Mouse (Mus musculus) forebrain, embryonic 14.5 days (tissue): ENCODE measurements around the gene Oas1a. TPM values are rescaled to one million over a fixed set of nuclear protein-coding genes. Genes with fewer than 3 reads are reported as not detected.

Source experiments
- ATAC-seq: fragments of 200-750 bp; cut with Nextera tagmentation; 2 replicates; pipeline ENCODE4 v1.8.0; 2017; ENCODE audit warnings: mild to moderate bottlenecking, moderate library complexity
- DNase-seq: peaks from one replicate; pipeline ENCODE4 v3.0.0-alpha.2; 2015; ENCODE audit warnings: low spot score
- H3K27ac ChIP-seq: fragments of 300-500 bp; sonication (generic); 2 replicates; pipeline ENCODE4 v1.5.1; 2014; ENCODE audit warnings: low read depth, mild to moderate bottlenecking, control low read depth, low read length, moderate library complexity
- H3K27me3 ChIP-seq: fragments of 300-500 bp; sonication (generic); replicated peaks from 2 replicates; pipeline ENCODE4 v1.6.1; 2014; ENCODE audit warnings: low read length, control low read depth, mixed read lengths; ENCODE audit not compliant: control insufficient read depth, insufficient read depth
- H3K36me3 ChIP-seq: fragments of 300-500 bp; sonication (generic); 2 replicates; pipeline ENCODE4 v1.6.1; 2014; ENCODE audit warnings: low read length, control low read depth; ENCODE audit not compliant: control insufficient read depth, insufficient read depth
- H3K4me1 ChIP-seq: fragments of 300-500 bp; sonication (generic); 2 replicates; pipeline ENCODE4 v1.6.1; 2014; ENCODE audit warnings: antibody characterized with exemption, low read length, control low read depth; ENCODE audit not compliant: control insufficient read depth, insufficient read depth
- H3K4me2 ChIP-seq: fragments of 300-500 bp; sonication (generic); 2 replicates; pipeline ENCODE4 v1.6.1; 2014; ENCODE audit warnings: mild to moderate bottlenecking, control low read depth, low read length
- H3K4me3 ChIP-seq: fragments of 300-500 bp; sonication (generic); 2 replicates; pipeline ENCODE4 v1.5.1; 2014; ENCODE audit warnings: low read depth, low read length, control low read depth
- H3K9ac ChIP-seq: fragments of 300-500 bp; sonication (generic); 2 replicates; pipeline ENCODE4 v1.6.1; 2014; ENCODE audit warnings: mild to moderate bottlenecking, low read length, control low read depth, moderate library complexity
- H3K9me3 ChIP-seq: fragments of 300-500 bp; sonication (generic); replicated peaks from 2 replicates; pipeline ENCODE4 v1.6.1; 2016; ENCODE audit warnings: low read length, control low read depth, mixed read lengths; ENCODE audit not compliant: control insufficient read depth
- WGBS: fragments of 180-500 bp; shearing (Covaris S2); extraction: QIAGEN DNeasy Blood & Tissue Kit; methylation state at CpG from one replicate; pipeline ENCODE4 v1.1.7; 2014; 5-methylcytosine and 5-hydroxymethylcytosine counted together
- microRNA-seq: library from miRNA; unstranded; fragments of <30 nt; microRNA quantifications from one replicate; pipeline ENCODE4, GENCODE M21; 2016
- polyA plus RNA-seq: library from polyadenylated mRNA; unstranded; fragments of >200 nt; fragmentation: Nextera tagmentation; extraction: Ambion mirVana; gene quantifications from 2 replicates; pipeline ENCODE4 v1.2.1, GENCODE M21; 2014

Gene Oas1a
- polyA plus RNA-seq, 1 experiment from 2014 or later = 0.80 TPM

- no peak overlapping the region for H3K4me2 ChIP-seq
- H3K36me3 ChIP-seq = no peaks in the 10 kb centered on the region
- no peak for ATAC-seq
- no peaks in the 10 kb centered on the region for H3K27me3 ChIP-seq
- H3K9me3 ChIP-seq = no peaks in the 10 kb centered on the region
- no peaks in the 10 kb centered on the region for H3K4me1 ChIP-seq
- H3K27ac ChIP-seq = no peak overlapping the region
- WGBS = 79% methylated on average over 7 of the region's 7 CpGs
- no peak overlapping the region for H3K4me3 ChIP-seq
- H3K9ac ChIP-seq = no peak overlapping the region
- DNase-seq = no peak
Observed at GRCm38 (mm10) chr5:120869436-120870015, 37.8 kb downstream of the Oas1a start.

DNA sequence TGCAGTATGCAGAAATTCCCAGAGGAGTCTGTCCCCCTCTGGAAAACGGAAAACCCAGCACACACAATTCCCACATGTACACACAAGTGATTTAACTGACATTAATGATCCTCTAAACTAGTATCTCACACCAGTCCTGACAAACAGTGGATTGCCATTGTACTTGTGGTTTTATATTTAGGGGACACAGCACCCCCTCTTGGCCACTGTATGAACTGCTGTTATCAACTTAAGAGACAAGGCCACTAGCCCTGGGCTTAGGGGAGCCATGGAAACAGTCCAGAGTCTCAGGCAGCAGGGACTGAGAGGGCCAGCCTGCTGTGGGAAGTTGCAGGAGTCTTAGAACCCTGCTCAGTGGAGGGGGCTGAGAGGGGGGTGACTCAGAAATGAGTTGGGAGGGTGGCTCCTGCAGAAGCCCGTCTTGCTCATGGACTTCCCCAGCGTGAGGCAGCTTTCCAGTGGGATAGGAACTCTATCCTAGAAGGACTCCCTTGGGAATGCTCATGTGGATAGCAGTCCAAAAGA, 41.9 kb downstream of the Oas1a start:
- no peaks in the 10 kb centered on the region for H3K36me3 ChIP-seq
- ATAC-seq = no peak
- H3K4me1 ChIP-seq = no peaks in the 10 kb centered on the region
- no peak overlapping the region for H3K4me3 ChIP-seq
- WGBS = 79% methylated on average over 3 of the region's 3 CpGs
- no peak overlapping the region for H3K27ac ChIP-seq
- no peak overlapping the region for H3K4me2 ChIP-seq
- DNase-seq = peak; percentile 22
- no peaks in the 10 kb centered on the region for H3K27me3 ChIP-seq
- no peak overlapping the region for H3K9ac ChIP-seq
- no peaks in the 10 kb centered on the region for H3K9me3 ChIP-seq

- DNase-seq = no peak
- Histone ChIP-seq H3K27ac (no peak within 1 kb of the TSS), H3K36me3 (no peaks in the 10 kb centered on the region), H3K9me3 (no peaks in the 10 kb centered on the region), H3K9ac (no peak within 1 kb of the TSS), H3K4me2 (no peak within 1 kb of the TSS), H3K4me1 (no peaks in the 10 kb centered on the region), H3K27me3 (no peaks in the 10 kb centered on the region), H3K4me3 (no peak within 1 kb of the TSS)
- ATAC-seq = no peak
- 48% methylated on average over 4 of the region's 4 CpGs for WGBS
Observed at GRCm38 (mm10) chr5:120861121-120861520, 46.2 kb downstream of the Oas1a start, which contains the start of gene Oas1h. Oas1h (plus strand) TSS chr5:120861421.

DNA sequence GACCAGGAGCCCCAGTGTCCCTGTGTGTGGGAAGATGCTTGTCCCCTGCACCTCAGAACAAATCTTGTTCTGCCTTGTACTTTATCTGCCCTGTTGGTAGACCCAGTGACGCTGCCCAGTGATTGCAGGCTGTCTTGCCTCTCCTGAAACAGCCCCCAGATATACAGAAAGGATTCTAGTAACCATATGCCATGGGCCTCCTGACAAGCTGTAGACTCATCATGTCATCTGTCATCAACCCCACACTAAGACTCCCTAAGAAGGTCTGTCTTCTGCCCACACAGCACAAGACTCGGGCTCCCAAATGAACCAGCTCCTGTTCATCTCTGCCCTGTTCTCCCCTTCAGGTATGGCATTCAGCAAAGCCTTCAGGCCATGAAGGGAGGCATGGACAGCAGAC, 48.1 kb downstream of the Oas1a start:
- H3K4me1 ChIP-seq = no peaks in the 10 kb centered on the region
- H3K9me3 ChIP-seq = peaks cover 5% of the 10 kb centered on the region; the same call in 1 of the 2 replicates
- DNase-seq = no peak
- no peaks in the 10 kb centered on the region for H3K27me3 ChIP-seq
- no peaks in the 10 kb centered on the region for H3K36me3 ChIP-seq
- no peak overlapping the region for H3K4me2 ChIP-seq
- H3K9ac ChIP-seq = no peak overlapping the region
- ATAC-seq = no peak
- no peak overlapping the region for H3K4me3 ChIP-seq
- H3K27ac ChIP-seq = no peak overlapping the region
- whole genome bisulfite sequencing = 79% methylated on average over 2 of the region's 2 CpGs

GRCm38 (mm10) chr5:120849601-120850136, 57.7 kb downstream of the Oas1a start:
- H3K9me3 ChIP-seq = peaks cover 6% of the 10 kb centered on the region; the same call in 1 of the 2 replicates
- H3K27me3 ChIP-seq = no peaks in the 10 kb centered on the region
- no peak for ATAC-seq
- no peak overlapping the region for H3K4me3 ChIP-seq
- no peak overlapping the region for H3K4me2 ChIP-seq
- no peak overlapping the region for H3K27ac ChIP-seq
- H3K4me1 ChIP-seq = no peaks in the 10 kb centered on the region
- no peak overlapping the region for H3K9ac ChIP-seq
- H3K36me3 ChIP-seq = no peaks in the 10 kb centered on the region
- peak; percentile 62 for DNase-seq
- 62% methylated on average over 3 of the region's 3 CpGs for WGBS

DNA sequence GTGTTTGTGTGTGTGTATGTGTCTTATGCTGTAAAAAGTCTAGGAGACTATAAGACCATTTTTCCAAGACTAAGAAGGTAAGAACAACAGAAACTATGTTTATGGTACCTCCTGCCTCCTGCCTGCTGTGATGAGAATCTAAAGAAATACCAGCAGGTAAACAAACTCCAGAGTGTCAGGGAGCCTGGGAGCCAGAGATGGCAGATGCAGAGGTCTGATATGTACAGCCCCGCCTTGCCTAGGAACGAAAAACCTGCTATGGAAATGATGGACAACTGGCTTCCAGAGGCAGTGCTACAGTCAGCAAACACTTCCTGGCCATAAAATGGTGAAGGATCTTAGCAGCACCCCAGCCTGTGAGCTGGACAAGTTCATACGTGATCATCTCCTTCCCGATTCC, 60.3 kb downstream of the Oas1a start, which contains the start of gene Oas1f:
Gene Oas1f, plus strand, starts transcription at position 301 of the 400 bp plus-strand sequence.
- Histone ChIP-seq H3K4me2 (no peak within 1 kb of the TSS), H3K36me3 (no peaks in the 10 kb centered on the region), H3K27ac (no peak within 1 kb of the TSS), H3K9me3 (no peaks in the 10 kb centered on the region), H3K4me3 (no peak within 1 kb of the TSS), H3K4me1 (no peaks in the 10 kb centered on the region), H3K27me3 (no peaks in the 10 kb centered on the region), H3K9ac (no peak within 1 kb of the TSS)
- ATAC-seq = no peak
- DNase-seq = no peak
- 79% methylated on average over 4 of the region's 4 CpGs for WGBS

Small RNA genes lying within 50 kb of the gene (microRNA-seq; reads per million reads assigned to microRNA genes)
- gene Gm22907 = not detected

Other genes starting within 250 kb of the Oas1a start
- gene Dtx1, start 195.6 kb downstream of the Oas1a start, polyA plus RNA-seq = 27.5 and 35.5 TPM in 2 replicates
- gene Oas2, start 157.7 kb downstream of the Oas1a start, polyA plus RNA-seq = 0.11 and 0.42 TPM in 2 replicates
- gene Oas3, start 129.9 kb downstream of the Oas1a start, polyA plus RNA-seq = 0.19 and 0.27 TPM in 2 replicates
- 0.13 TPM in 1 of 2 replicates, not detected in the other for gene Oas1e, start 112.0 kb downstream of the Oas1a start, polyA plus RNA-seq
- gene Oas1c, start 95.0 kb downstream of the Oas1a start, polyA plus RNA-seq = 0.38 and 0.45 TPM in 2 replicates
- gene Oas1f, start 60.2 kb downstream of the Oas1a start, polyA plus RNA-seq = not detected in 2 replicates
- gene Oas1h, start 46.1 kb downstream of the Oas1a start, polyA plus RNA-seq = not detected in 2 replicates
- gene Oas1g, start 19.9 kb downstream of the Oas1a start, polyA plus RNA-seq = not detected in 2 replicates
- gene Oas1d, start 7.0 kb upstream of the Oas1a start, polyA plus RNA-seq = 0.11 and 0.14 TPM in 2 replicates
- 10.9 and 17.0 TPM in 2 replicates for gene Rph3a, start 102.6 kb upstream of the Oas1a start, polyA plus RNA-seq